Mouse (Mus musculus): ENCODE measurements around the gene Bmper.

DNA sequence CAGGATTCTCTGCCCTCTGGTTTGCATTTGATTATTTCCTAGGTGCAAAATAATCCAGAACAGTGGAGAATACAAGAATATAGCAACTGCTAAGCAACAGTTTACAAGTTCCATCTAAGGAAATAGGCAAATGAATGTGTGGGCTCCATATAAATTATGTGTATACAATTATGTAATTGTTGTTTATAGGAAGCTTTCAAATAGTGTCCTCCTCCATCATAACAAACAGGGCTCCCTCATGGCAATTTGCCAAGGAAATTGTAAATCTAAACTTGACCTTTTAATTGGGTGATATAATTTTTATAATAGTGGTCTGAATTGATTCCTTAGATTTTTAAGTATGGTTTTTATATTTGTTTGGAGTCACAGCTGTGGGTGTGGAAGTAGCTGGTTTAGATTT is 121.5 kb downstream of the Bmper start:
- TF ChIP-seq POLR2A (IDR thresholded peaks at IDR 0.05; ENCODE audit: extremely low read depth, insufficient read depth, low read length) (no peak), CTCF (IDR thresholded peaks at IDR 0.05; ENCODE audit: low read depth, low read length) (no peak)

All from liver, adult 2 months (tissue).